Mouse (Mus musculus): ENCODE measurements around the gene Erg28. TPM values are rescaled to one million over a fixed set of nuclear protein-coding genes. Genes with fewer than 3 reads are reported as not detected.
A peak's percentile ranks its signal among the peaks of the same experiment; 100 is the strongest.

Erg28 gene
- total RNA-seq (2021): 10 to 100 TPM; 41.3 to 44.4 TPM
- long read RNA-seq, experiment 1, transcript Erg28-201 (5 exons, 1,169 nt): major isoform, 28 of 35 reads
- long read RNA-seq, experiment 1, partial matches to known transcripts: 1 of 35 reads
- long read RNA-seq, experiment 1, other reads (novel, unspliced or antisense): 6 of 35 reads
- long read RNA-seq, experiment 2, transcript Erg28-201 (5 exons, 1,169 nt): major isoform, 27 of 35 reads
- long read RNA-seq, experiment 2, partial matches to known transcripts: 1 of 35 reads
- long read RNA-seq, experiment 2, other reads (novel, unspliced or antisense): 6 of 35 reads

GRCm38 (mm10) chr12:85824438-85825264, at the start of gene Erg28, which contains the start of gene Ttll5:
TSS of gene Erg28 (minus strand) at chr12:85824550.
TSS of gene Ttll5 (plus strand) at chr12:85824659.
- peak; percentile 82 to 87 for DNase-seq (ENCODE audit: low spot score in 2 of 2)

- no peak for DNase-seq (ENCODE audit: low spot score in 2 of 2)
Observed at GRCm38 (mm10) chr12:85869423-85869822, 45.1 kb upstream of the Erg28 start.

- no peak for DNase-seq (ENCODE audit: low spot score in 2 of 2)
Observed at GRCm38 (mm10) chr12:85867125-85867524, 42.8 kb upstream of the Erg28 start.

- no peak for DNase-seq (ENCODE audit: low spot score in 2 of 2)
Observed at GRCm38 (mm10) chr12:85866624-85867023, 42.3 kb upstream of the Erg28 start.

- no peak for DNase-seq (ENCODE audit: low spot score in 2 of 2)
Observed at GRCm38 (mm10) chr12:85865526-85865925, 41.2 kb upstream of the Erg28 start.

- no peak for DNase-seq (ENCODE audit: low spot score in 2 of 2)
Observed at GRCm38 (mm10) chr12:85862514-85862913, 38.2 kb upstream of the Erg28 start.

GRCm38 (mm10) chr12:85859511-85860189, 35.3 kb upstream of the Erg28 start:
- no peak for DNase-seq (ENCODE audit: low spot score in 2 of 2)

GRCm38 (mm10) chr12:85859111-85859510, 34.8 kb upstream of the Erg28 start:
- no peak for DNase-seq (ENCODE audit: low spot score in 2 of 2)

GRCm38 (mm10) chr12:85857300-85857699, 33.0 kb upstream of the Erg28 start:
- no peak for DNase-seq (ENCODE audit: low spot score in 2 of 2)

GRCm38 (mm10) chr12:85854271-85854670, 29.9 kb upstream of the Erg28 start:
- DNase-seq (ENCODE audit: low spot score in 2 of 2): no peak

- no peak for DNase-seq (ENCODE audit: low spot score in 2 of 2)
Observed at GRCm38 (mm10) chr12:85853836-85854235, 29.5 kb upstream of the Erg28 start.

GRCm38 (mm10) chr12:85850661-85851060, 26.3 kb upstream of the Erg28 start:
- no peak for DNase-seq (ENCODE audit: low spot score in 2 of 2)

GRCm38 (mm10) chr12:85848164-85848958, 24.0 kb upstream of the Erg28 start:
- no peak for DNase-seq (ENCODE audit: low spot score in 2 of 2)

- DNase-seq (ENCODE audit: low spot score in 2 of 2): no peak
Observed at GRCm38 (mm10) chr12:85839371-85840000, 15.1 kb upstream of the Erg28 start.

GRCm38 (mm10) chr12:85837765-85838164, 13.4 kb upstream of the Erg28 start:
- DNase-seq (ENCODE audit: low spot score in 2 of 2): no peak

- no peak for DNase-seq (ENCODE audit: low spot score in 2 of 2)
Observed at GRCm38 (mm10) chr12:85834543-85834942, 10.2 kb upstream of the Erg28 start.

GRCm38 (mm10) chr12:85830691-85831090, 6.3 kb upstream of the Erg28 start:
- no peak for DNase-seq (ENCODE audit: low spot score in 2 of 2)

- no peak for DNase-seq (ENCODE audit: low spot score in 2 of 2)
Observed at GRCm38 (mm10) chr12:85829866-85830265, 5.5 kb upstream of the Erg28 start.

GRCm38 (mm10) chr12:85828856-85829255, 4.5 kb upstream of the Erg28 start:
- no peak for DNase-seq (ENCODE audit: low spot score in 2 of 2)

- no peak for DNase-seq (ENCODE audit: low spot score in 2 of 2)
Observed at GRCm38 (mm10) chr12:85825822-85826221, 1.5 kb upstream of the Erg28 start.

All from adrenal gland, postnatal 4 days (tissue).